ENCODE assay signal across 8 mouse cellular contexts in genomic region chr12:40200484-40201235, GRCm38 (mm10). TPM values are rescaled to one million over a fixed set of nuclear protein-coding genes. Genes with fewer than 3 reads are reported as not detected.
"Had no signal": no experiment of that assay in that cellular context is flagged by ENCODE, and none has a peak within 500 bp of the region (broad histone marks: within the 10 kb centered on the region; RNA-seq: fewer than 3 reads in every experiment).

No protein-coding gene starts in this region.

- H3K27me3 ChIP-seq: kidney, embryonic 15.5 days; limb, embryonic 15.5 days; liver, embryonic 12.5 days; lung, embryonic 15.5 days; neural tube, embryonic 13.5 days had no signal

- H3K27ac ChIP-seq: kidney, embryonic 15.5 days; limb, embryonic 15.5 days; liver, embryonic 12.5 days; lung, embryonic 15.5 days; neural tube, embryonic 13.5 days had no signal

- H3K9me3 ChIP-seq: kidney, embryonic 15.5 days; limb, embryonic 15.5 days; liver, embryonic 12.5 days; lung, embryonic 15.5 days; neural tube, embryonic 13.5 days had no signal

- H3K4me3 ChIP-seq: kidney, embryonic 15.5 days; limb, embryonic 15.5 days; liver, embryonic 12.5 days; lung, embryonic 15.5 days; neural tube, embryonic 13.5 days had no signal

- H3K4me1 ChIP-seq: kidney, embryonic 15.5 days; liver, embryonic 12.5 days; lung, embryonic 15.5 days; neural tube, embryonic 13.5 days had no signal

- H3K4me2 ChIP-seq: kidney, embryonic 15.5 days; limb, embryonic 15.5 days; liver, embryonic 12.5 days; lung, embryonic 15.5 days; neural tube, embryonic 13.5 days had no signal

- H3K9ac ChIP-seq: kidney, embryonic 15.5 days; limb, embryonic 15.5 days; liver, embryonic 12.5 days; lung, embryonic 15.5 days; neural tube, embryonic 13.5 days had no signal

- ATAC-seq: liver, embryonic 12.5 days had no signal

RNA-seq across cellular contexts. Expression of gene Lsmem1, which starts 1.4 kb away (rescaled TPM):
- polyA plus RNA-seq: large intestine, adult 2 months; limb, embryonic 11.5 days; liver, embryonic 12.5 days; midbrain, embryonic 14.5 days had no signal
